Mouse (Mus musculus) kidney, embryonic 16.5 days (tissue): ENCODE results near the gene Dnase1l3. TPM values are rescaled to one million over a fixed set of nuclear protein-coding genes. Genes with fewer than 3 reads are reported as not detected.
A peak's percentile ranks its signal among the peaks of the same experiment; 100 is the strongest.

Experiments used
- ATAC-seq: fragments of 200-750 bp; cut with Nextera tagmentation; 2 replicates; pipeline ENCODE4 v1.8.0; 2017; ENCODE audit warnings: moderate TSS enrichment; ENCODE audit not compliant: low FRiP score, low TSS enrichment
- H3K27ac ChIP-seq: fragments of 300-500 bp; sonication (generic); 2 replicates; pipeline ENCODE4 v1.5.1; 2014; ENCODE audit warnings: low read length
- H3K27me3 ChIP-seq: fragments of 300-500 bp; sonication (generic); 2 replicates; pipeline ENCODE4 v1.6.1; 2014; ENCODE audit warnings: low read length, control low read depth, mixed read lengths; ENCODE audit not compliant: insufficient read depth
- H3K36me3 ChIP-seq: fragments of 300-500 bp; sonication (generic); 2 replicates; pipeline ENCODE4 v1.6.1; 2014; ENCODE audit warnings: low read length, control low read depth, mixed read lengths; ENCODE audit not compliant: insufficient read depth
- H3K4me1 ChIP-seq: fragments of 300-500 bp; sonication (generic); 2 replicates; pipeline ENCODE4 v1.6.1; 2014; ENCODE audit warnings: low read length, control low read depth, mixed read lengths; ENCODE audit not compliant: insufficient read depth
- H3K4me2 ChIP-seq: fragments of 300-500 bp; sonication (generic); replicated peaks from 2 replicates; pipeline ENCODE4 v1.6.1; 2014; ENCODE audit warnings: low read depth, low read length
- H3K4me3 ChIP-seq: fragments of 300-500 bp; sonication (generic); 2 replicates; pipeline ENCODE4 v1.5.1; 2014; ENCODE audit warnings: mild to moderate bottlenecking, low read length
- H3K9ac ChIP-seq: fragments of 300-500 bp; sonication (generic); replicated peaks from 2 replicates; pipeline ENCODE4 v1.6.1; 2014; ENCODE audit warnings: low read length
- H3K9me3 ChIP-seq: fragments of 300-500 bp; sonication (generic); 2 replicates; pipeline ENCODE4 v1.6.1; 2016; ENCODE audit warnings: low read length, control low read depth
- WGBS: fragments of 180-500 bp; shearing (Covaris S2); extraction: QIAGEN DNeasy Blood & Tissue Kit; methylation state at CpG from one replicate; pipeline ENCODE4 v1.1.7; 2014; 5-methylcytosine and 5-hydroxymethylcytosine counted together
- polyA plus RNA-seq: library from polyadenylated mRNA; unstranded; fragments of >200 nt; fragmentation: Nextera tagmentation; extraction: Ambion mirVana; gene quantifications from 2 replicates; pipeline ENCODE4 v1.2.1, GENCODE M21; 2015

The Dnase1l3 gene
- polyA plus RNA-seq, 1 experiment from 2014 or later = 0.31 TPM

GRCm38 (mm10) chr14:8003093-8003670 is 8.8 kb upstream of the Dnase1l3 start:
- H3K9ac ChIP-seq = peak overlapping the region; percentile 72
- under 1% methylated on average over 23 of the region's 23 CpGs for WGBS

GRCm38 (mm10) chr14:8002432-8003092 is 8.2 kb upstream of the Dnase1l3 start, which contains the start of gene Abhd6:
Abhd6 (plus strand) TSS chr14:8002902.
- Histone ChIP-seq H3K27me3 (peaks cover 16% of the 10 kb centered on the region), H3K9ac (peak within 1 kb of the TSS; percentile 72), H3K27ac (peak within 1 kb of the TSS; percentile 70), H3K9me3 (no peaks in the 10 kb centered on the region), H3K4me1 (peaks cover 28% of the 10 kb centered on the region), H3K36me3 (no peaks in the 10 kb centered on the region), H3K4me3 (peak within 1 kb of the TSS; percentile 73), H3K4me2 (peak within 1 kb of the TSS; percentile 73)
- under 1% methylated on average over 38 of the region's 38 CpGs for WGBS
- ATAC-seq = peak; percentile 84

More at GRCm38 (mm10) chr14:8003093-8003670, 8.8 kb upstream of the Dnase1l3 start:
- Histone ChIP-seq H3K27me3 (peaks cover 16% of the 10 kb centered on the region), H3K4me1 (peaks cover 29% of the 10 kb centered on the region), H3K9me3 (no peaks in the 10 kb centered on the region), H3K36me3 (no peaks in the 10 kb centered on the region), H3K4me3 (peak overlapping the region; percentile 73), H3K27ac (peak overlapping the region; percentile 70), H3K4me2 (peak overlapping the region; percentile 73)
- ATAC-seq = peak; percentile 57; the same call in 1 of the 2 replicates

GRCm38 (mm10) chr14:8000831-8001685 is 6.7 kb upstream of the Dnase1l3 start:
- Histone ChIP-seq H3K36me3 (no peaks in the 10 kb centered on the region), H3K27ac (0 out of 2 replicates have a peak overlapping the region, but pooled peaks have one; percentile 15), H3K9me3 (no peaks in the 10 kb centered on the region), H3K4me2 (peak overlapping the region; percentile 14; the same call in 1 of the 2 replicates), H3K4me3 (no peak overlapping the region), H3K27me3 (peaks cover 16% of the 10 kb centered on the region), H3K4me1 (peaks cover 31% of the 10 kb centered on the region), H3K9ac (no peak overlapping the region)
- peak; percentile 47; the same call in 1 of the 2 replicates for ATAC-seq
- WGBS = 26% methylated on average over 17 of the region's 17 CpGs

GRCm38 (mm10) chr14:8000247-8000646 is 5.9 kb upstream of the Dnase1l3 start:
- no peaks in the 10 kb centered on the region for H3K9me3 ChIP-seq
- no peaks in the 10 kb centered on the region for H3K36me3 ChIP-seq
- H3K27me3 ChIP-seq = peaks cover 16% of the 10 kb centered on the region
- no peak overlapping the region for H3K27ac ChIP-seq
- 85% methylated on average over 5 of the region's 5 CpGs for WGBS
- no peak for ATAC-seq
- no peak overlapping the region for H3K4me2 ChIP-seq
- H3K4me1 ChIP-seq = peaks cover 31% of the 10 kb centered on the region
- no peak overlapping the region for H3K4me3 ChIP-seq
- H3K9ac ChIP-seq = no peak overlapping the region

- Histone ChIP-seq H3K9ac (no peak overlapping the region), H3K4me2 (no peak overlapping the region), H3K9me3 (no peaks in the 10 kb centered on the region), H3K36me3 (no peaks in the 10 kb centered on the region), H3K27ac (no peak overlapping the region), H3K4me1 (peaks cover 28% of the 10 kb centered on the region), H3K4me3 (no peak overlapping the region), H3K27me3 (peaks cover 16% of the 10 kb centered on the region)
- ATAC-seq = no peak
- 66% methylated on average over 5 of the region's 5 CpGs for WGBS
Observed at GRCm38 (mm10) chr14:7999435-7999834, 5.1 kb upstream of the Dnase1l3 start.

- Histone ChIP-seq H3K36me3 (no peaks in the 10 kb centered on the region), H3K9ac (no peak overlapping the region), H3K27me3 (peaks cover 16% of the 10 kb centered on the region), H3K27ac (no peak overlapping the region), H3K4me3 (no peak overlapping the region), H3K4me2 (no peak overlapping the region), H3K9me3 (no peaks in the 10 kb centered on the region), H3K4me1 (peaks cover 24% of the 10 kb centered on the region)
- no peak for ATAC-seq
- WGBS = 81% methylated on average over 3 of the region's 3 CpGs
Observed at GRCm38 (mm10) chr14:7999030-7999429, 4.7 kb upstream of the Dnase1l3 start.

- H3K4me1 ChIP-seq = peaks cover 15% of the 10 kb centered on the region
- ATAC-seq = no peak
- H3K27me3 ChIP-seq = peaks cover 16% of the 10 kb centered on the region
- H3K4me2 ChIP-seq = peak overlapping the region; percentile 41
- no peak overlapping the region for H3K27ac ChIP-seq
- H3K4me3 ChIP-seq = peak overlapping the region; percentile 10; the same call in 1 of the 2 replicates
- H3K9me3 ChIP-seq = no peaks in the 10 kb centered on the region
- H3K9ac ChIP-seq = 0 out of 2 replicates have a peak overlapping the region, but pooled peaks have one; percentile 23
- WGBS = 2% methylated on average over 15 of the region's 15 CpGs
- no peaks in the 10 kb centered on the region for H3K36me3 ChIP-seq
Observed at GRCm38 (mm10) chr14:7997255-7997696, 2.9 kb upstream of the Dnase1l3 start.

GRCm38 (mm10) chr14:7992158-7992557 is 2.2 kb downstream of the Dnase1l3 start:
- H3K9ac ChIP-seq = no peak overlapping the region
- no peak overlapping the region for H3K4me3 ChIP-seq
- H3K4me2 ChIP-seq = no peak overlapping the region
- H3K36me3 ChIP-seq = no peaks in the 10 kb centered on the region
- H3K27ac ChIP-seq = no peak overlapping the region
- WGBS = 42% methylated on average over 6 of the region's 6 CpGs
- H3K4me1 ChIP-seq = peaks cover 11% of the 10 kb centered on the region; the same call in 1 of the 2 replicates
- H3K9me3 ChIP-seq = no peaks in the 10 kb centered on the region
- no peaks in the 10 kb centered on the region for H3K27me3 ChIP-seq
- ATAC-seq = no peak

GRCm38 (mm10) chr14:7991108-7991776 is 3.1 kb downstream of the Dnase1l3 start:
- Histone ChIP-seq H3K9ac (no peak overlapping the region), H3K4me1 (peaks cover 7% of the 10 kb centered on the region; the same call in 1 of the 2 replicates), H3K9me3 (no peaks in the 10 kb centered on the region), H3K36me3 (no peaks in the 10 kb centered on the region), H3K27me3 (no peaks in the 10 kb centered on the region), H3K27ac (no peak overlapping the region), H3K4me2 (no peak overlapping the region), H3K4me3 (no peak overlapping the region)
- WGBS = 76% methylated on average over 5 of the region's 5 CpGs
- ATAC-seq = peak; percentile 35; the same call in 1 of the 2 replicates
